Mouse (Mus musculus) forebrain, embryonic 14.5 days (tissue): ENCODE data around the gene Fgfr2. TPM values are rescaled to one million over a fixed set of nuclear protein-coding genes. Genes with fewer than 3 reads are reported as not detected.
A peak's percentile ranks its signal among the peaks of the same experiment; 100 is the strongest.

Experiments
- ATAC-seq: fragments of 200-750 bp; cut with Nextera tagmentation; 2 replicates; pipeline ENCODE4 v1.8.0; 2017; ENCODE audit warnings: mild to moderate bottlenecking, moderate library complexity
- DNase-seq: peaks from one replicate; pipeline ENCODE4 v3.0.0-alpha.2; 2015; ENCODE audit warnings: low spot score
- H3K27ac ChIP-seq: fragments of 300-500 bp; sonication (generic); 2 replicates; pipeline ENCODE4 v1.5.1; 2014; ENCODE audit warnings: low read depth, mild to moderate bottlenecking, control low read depth, low read length, moderate library complexity
- H3K27me3 ChIP-seq: fragments of 300-500 bp; sonication (generic); replicated peaks from 2 replicates; pipeline ENCODE4 v1.6.1; 2014; ENCODE audit warnings: low read length, control low read depth, mixed read lengths; ENCODE audit not compliant: control insufficient read depth, insufficient read depth
- H3K36me3 ChIP-seq: fragments of 300-500 bp; sonication (generic); 2 replicates; pipeline ENCODE4 v1.6.1; 2014; ENCODE audit warnings: low read length, control low read depth; ENCODE audit not compliant: control insufficient read depth, insufficient read depth
- H3K4me1 ChIP-seq: fragments of 300-500 bp; sonication (generic); 2 replicates; pipeline ENCODE4 v1.6.1; 2014; ENCODE audit warnings: antibody characterized with exemption, low read length, control low read depth; ENCODE audit not compliant: control insufficient read depth, insufficient read depth
- H3K4me2 ChIP-seq: fragments of 300-500 bp; sonication (generic); 2 replicates; pipeline ENCODE4 v1.6.1; 2014; ENCODE audit warnings: mild to moderate bottlenecking, control low read depth, low read length
- H3K4me3 ChIP-seq: fragments of 300-500 bp; sonication (generic); 2 replicates; pipeline ENCODE4 v1.5.1; 2014; ENCODE audit warnings: low read depth, low read length, control low read depth
- H3K9ac ChIP-seq: fragments of 300-500 bp; sonication (generic); 2 replicates; pipeline ENCODE4 v1.6.1; 2014; ENCODE audit warnings: mild to moderate bottlenecking, low read length, control low read depth, moderate library complexity
- H3K9me3 ChIP-seq: fragments of 300-500 bp; sonication (generic); replicated peaks from 2 replicates; pipeline ENCODE4 v1.6.1; 2016; ENCODE audit warnings: low read length, control low read depth, mixed read lengths; ENCODE audit not compliant: control insufficient read depth
- WGBS: fragments of 180-500 bp; shearing (Covaris S2); extraction: QIAGEN DNeasy Blood & Tissue Kit; methylation state at CpG from one replicate; pipeline ENCODE4 v1.1.7; 2014; 5-methylcytosine and 5-hydroxymethylcytosine counted together
- polyA plus RNA-seq: library from polyadenylated mRNA; unstranded; fragments of >200 nt; fragmentation: Nextera tagmentation; extraction: Ambion mirVana; gene quantifications from 2 replicates; pipeline ENCODE4 v1.2.1, GENCODE M21; 2014

Gene Fgfr2
- polyA plus RNA-seq, 1 experiment from 2014 or later: 35.9 TPM

DNA sequence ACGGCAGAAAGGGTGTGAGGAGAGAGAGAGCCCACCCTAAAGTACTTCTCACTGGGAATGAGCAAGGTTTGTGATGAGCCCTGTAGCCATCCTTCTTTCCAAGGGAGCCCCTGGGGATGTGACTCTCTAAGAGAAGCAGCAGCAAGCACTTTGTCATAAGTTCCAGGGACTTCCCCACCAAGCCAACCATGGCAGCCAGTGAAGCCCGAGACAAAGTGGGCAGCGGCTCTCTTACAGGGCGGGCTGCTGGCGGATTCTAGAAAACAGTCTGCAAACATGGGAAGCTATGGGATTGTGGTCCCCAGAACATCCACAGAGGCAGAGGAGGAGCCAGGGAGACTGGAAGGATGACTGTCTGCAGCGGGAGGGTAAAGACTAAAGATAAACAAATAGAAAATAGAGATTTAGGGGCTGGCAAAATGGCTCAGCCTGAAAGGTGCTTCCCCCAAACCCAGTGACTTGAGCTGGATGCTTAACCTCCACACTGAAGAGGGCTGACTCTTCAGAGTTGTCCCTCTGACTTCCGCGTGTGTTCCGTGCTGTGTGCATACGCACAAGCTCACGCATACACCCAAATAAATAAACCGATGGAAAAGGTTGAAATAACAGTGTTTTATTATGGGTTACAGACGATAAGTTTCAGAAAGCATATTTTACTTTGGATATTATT is 2427.3 kb downstream of the Fgfr2 start:
- H3K9me3 ChIP-seq: no peaks in the 10 kb centered on the region
- peaks cover 33% of the 10 kb centered on the region for H3K4me1 ChIP-seq
- ATAC-seq (no peak), DNase-seq (peak; percentile 5)
- no peaks in the 10 kb centered on the region for H3K27me3 ChIP-seq
- 71% methylated on average over 13 of the region's 13 CpGs for WGBS
- H3K36me3 ChIP-seq: peaks cover 6% of the 10 kb centered on the region; the same call in 1 of the 2 replicates
- H3K4me2 ChIP-seq: peak overlapping the region; percentile 73
- H3K27ac ChIP-seq: no peak overlapping the region
- peak overlapping the region; percentile 17; the same call in 1 of the 2 replicates for H3K9ac ChIP-seq
- H3K4me3 ChIP-seq: no peak overlapping the region

DNA sequence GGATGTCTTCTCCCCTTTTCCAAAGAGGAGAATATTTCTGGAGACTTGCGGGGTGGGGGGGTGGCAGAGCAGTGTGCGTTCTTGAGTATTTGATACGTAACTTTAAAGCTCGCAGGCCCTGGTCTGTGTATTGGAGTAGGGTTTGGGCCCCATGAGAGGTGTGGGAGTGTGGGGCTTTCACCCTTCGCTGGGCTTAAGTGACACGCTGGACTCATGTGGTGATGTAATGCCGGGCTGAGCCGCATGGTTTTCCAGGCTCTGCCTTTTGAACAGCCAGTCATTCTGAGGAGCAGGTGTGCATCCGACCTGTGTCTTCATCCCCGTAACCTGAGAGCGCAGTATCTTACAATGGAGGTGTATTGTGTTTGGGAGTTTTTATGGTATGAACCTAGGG is 2429.4 kb downstream of the Fgfr2 start:
- no peaks in the 10 kb centered on the region for H3K27me3 ChIP-seq
- H3K9me3 ChIP-seq: no peaks in the 10 kb centered on the region
- peak overlapping the region; percentile 73 for H3K4me2 ChIP-seq
- DNase-seq (peak; percentile 64), ATAC-seq (peak; percentile 24)
- WGBS: 5% methylated on average over 11 of the region's 11 CpGs
- H3K36me3 ChIP-seq: peaks cover 6% of the 10 kb centered on the region; the same call in 1 of the 2 replicates
- peak overlapping the region; percentile 86 for H3K4me3 ChIP-seq
- peak overlapping the region; percentile 99 for H3K27ac ChIP-seq
- peak overlapping the region; percentile 99 for H3K9ac ChIP-seq
- peaks cover 33% of the 10 kb centered on the region for H3K4me1 ChIP-seq

DNA sequence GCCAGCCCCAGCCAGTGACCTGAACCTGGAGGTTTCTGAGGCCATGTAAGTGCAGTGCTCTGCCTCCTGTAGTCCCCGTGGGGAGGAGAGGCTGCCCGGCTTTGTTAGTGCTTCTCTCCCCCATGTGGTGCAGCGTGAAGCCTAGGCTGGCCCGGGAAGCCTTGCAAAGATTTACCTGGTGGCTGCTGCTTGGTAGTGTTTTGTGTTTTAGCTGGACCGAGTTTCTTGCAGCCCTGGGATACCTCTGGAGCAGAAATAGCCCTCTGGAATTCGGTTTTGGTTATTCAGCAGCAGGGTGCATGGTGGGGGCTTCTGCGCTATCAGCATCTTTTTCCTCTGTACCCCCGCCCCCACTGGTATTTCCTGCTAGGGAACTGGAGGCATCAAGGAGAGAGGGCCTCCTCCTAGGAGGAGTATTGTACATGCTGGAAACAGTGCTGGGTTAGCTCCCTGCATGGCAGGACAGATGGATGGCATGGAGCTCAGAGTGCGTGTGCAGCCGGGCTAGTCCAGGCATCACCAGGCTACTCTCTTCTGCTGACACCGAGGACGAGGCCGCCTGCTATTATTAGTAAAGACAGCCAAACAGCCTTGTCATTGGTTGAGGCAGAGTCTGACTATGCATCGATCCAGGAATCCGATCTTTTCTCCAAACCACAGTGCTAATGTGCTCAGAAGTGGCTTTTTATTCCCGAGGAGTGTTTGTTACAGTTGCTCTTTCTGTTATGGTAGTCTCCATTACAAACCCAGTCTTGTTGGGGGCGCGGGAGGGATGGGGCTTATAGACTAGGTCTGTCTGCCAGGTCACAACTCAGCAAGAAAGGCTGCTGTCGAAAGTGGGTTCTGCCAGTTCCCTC is 2430.0 kb downstream of the Fgfr2 start:
- Histone ChIP-seq H3K4me1 (peaks cover 33% of the 10 kb centered on the region), H3K4me3 (peak overlapping the region; percentile 86), H3K9ac (peak overlapping the region; percentile 99), H3K4me2 (peak overlapping the region; percentile 73), H3K9me3 (no peaks in the 10 kb centered on the region), H3K36me3 (peaks cover 6% of the 10 kb centered on the region; the same call in 1 of the 2 replicates), H3K27ac (peak overlapping the region; percentile 99), H3K27me3 (no peaks in the 10 kb centered on the region)
- under 1% methylated on average over 19 of the region's 19 CpGs for WGBS
- ATAC-seq (peak; percentile 70), DNase-seq (peak; percentile 71)

DNA sequence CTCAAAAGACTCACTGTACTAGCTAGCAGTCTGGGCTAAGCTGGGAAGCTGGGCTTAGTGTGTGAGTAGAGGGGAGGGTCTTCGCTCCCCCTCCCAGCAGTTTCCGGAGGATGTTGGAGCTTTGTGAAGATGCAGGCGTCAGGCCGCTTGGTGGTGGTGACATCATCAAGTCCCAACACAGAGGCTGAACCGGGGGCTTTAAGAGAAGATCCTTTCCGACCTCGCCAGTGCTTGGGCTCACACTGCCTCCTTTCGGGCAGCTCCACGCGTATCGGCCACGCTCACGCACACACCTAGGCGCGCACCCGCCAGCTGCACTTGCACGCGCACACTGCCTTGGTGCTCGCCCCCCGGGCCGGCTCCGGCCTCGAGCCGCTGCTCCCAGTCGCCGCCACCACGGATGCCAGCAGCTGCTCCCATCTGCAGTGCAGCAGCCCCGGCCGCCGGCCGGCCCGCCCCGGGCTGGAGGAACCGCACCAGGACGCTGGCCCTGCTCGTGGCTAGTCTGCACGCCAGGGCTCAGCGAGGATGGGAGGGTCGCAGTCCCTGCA is 2430.7 kb downstream of the Fgfr2 start:
- no peaks in the 10 kb centered on the region for H3K27me3 ChIP-seq
- peak overlapping the region; percentile 99 for H3K27ac ChIP-seq
- peaks cover 33% of the 10 kb centered on the region for H3K4me1 ChIP-seq
- under 1% methylated on average over 38 of the region's 39 CpGs for WGBS
- peak overlapping the region; percentile 99 for H3K9ac ChIP-seq
- DNase-seq (peak; percentile 93), ATAC-seq (peak; percentile 87)
- H3K9me3 ChIP-seq: no peaks in the 10 kb centered on the region
- peaks cover 6% of the 10 kb centered on the region; the same call in 1 of the 2 replicates for H3K36me3 ChIP-seq
- peak overlapping the region; percentile 86 for H3K4me3 ChIP-seq
- peak overlapping the region; percentile 73 for H3K4me2 ChIP-seq

DNA sequence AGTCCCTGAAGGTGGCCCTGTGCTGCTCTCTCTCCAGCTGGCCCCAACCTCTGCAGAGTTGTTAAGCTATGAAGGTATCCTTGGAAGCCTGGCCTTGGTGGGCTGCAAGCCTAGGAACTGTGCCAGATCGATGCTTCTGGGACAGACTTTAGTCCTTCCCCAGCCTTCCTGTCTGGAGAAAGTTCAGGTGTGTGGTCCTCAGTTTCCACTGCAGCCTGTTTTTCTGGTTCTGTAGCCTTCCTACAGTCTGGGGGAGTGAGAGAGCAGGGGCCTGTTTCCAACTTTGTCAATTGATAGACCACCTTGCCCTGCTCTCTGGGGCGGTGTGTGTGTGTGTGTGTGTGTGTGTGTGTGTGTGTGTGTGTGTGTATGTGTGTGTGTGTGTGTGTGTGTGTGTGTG is 2431.2 kb downstream of the Fgfr2 start:
- ATAC-seq (no peak), DNase-seq (peak; percentile 11)
- no peaks in the 10 kb centered on the region for H3K9me3 ChIP-seq
- peak overlapping the region; percentile 99 for H3K27ac ChIP-seq
- peak overlapping the region; percentile 45 for H3K9ac ChIP-seq
- H3K4me1 ChIP-seq: peaks cover 31% of the 10 kb centered on the region
- WGBS: 50% methylated on average over 2 of the region's 2 CpGs
- H3K36me3 ChIP-seq: peaks cover 2% of the 10 kb centered on the region; the same call in 1 of the 2 replicates
- H3K4me2 ChIP-seq: peak overlapping the region; percentile 73
- peak overlapping the region; percentile 86 for H3K4me3 ChIP-seq
- H3K27me3 ChIP-seq: no peaks in the 10 kb centered on the region

DNA sequence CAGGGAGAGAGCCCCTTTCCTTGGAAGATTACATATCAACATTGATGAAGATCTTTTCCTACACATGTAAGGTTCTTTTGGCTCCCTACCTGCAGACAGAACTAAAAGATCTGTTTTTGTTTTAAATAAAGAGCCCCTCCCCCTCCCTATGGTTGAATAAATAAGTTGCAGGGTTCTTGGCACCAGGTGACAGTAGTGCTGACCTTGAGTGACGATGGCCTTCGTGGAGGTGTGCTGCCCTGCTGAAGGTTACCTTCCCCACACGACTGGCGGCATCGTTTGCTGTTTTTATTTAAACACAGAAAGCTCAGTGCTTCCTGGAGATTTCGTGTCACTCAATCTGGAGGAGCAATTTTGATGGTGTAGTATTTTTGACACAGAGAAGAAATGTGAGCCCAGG is 2432.3 kb downstream of the Fgfr2 start:
- Histone ChIP-seq H3K4me1 (peaks cover 21% of the 10 kb centered on the region), H3K9me3 (no peaks in the 10 kb centered on the region), H3K4me2 (no peak overlapping the region), H3K9ac (no peak overlapping the region), H3K27ac (no peak overlapping the region), H3K36me3 (no peaks in the 10 kb centered on the region), H3K4me3 (no peak overlapping the region), H3K27me3 (no peaks in the 10 kb centered on the region)
- DNase-seq (no peak), ATAC-seq (no peak)
- WGBS: 86% methylated on average over 6 of the region's 6 CpGs

DNA sequence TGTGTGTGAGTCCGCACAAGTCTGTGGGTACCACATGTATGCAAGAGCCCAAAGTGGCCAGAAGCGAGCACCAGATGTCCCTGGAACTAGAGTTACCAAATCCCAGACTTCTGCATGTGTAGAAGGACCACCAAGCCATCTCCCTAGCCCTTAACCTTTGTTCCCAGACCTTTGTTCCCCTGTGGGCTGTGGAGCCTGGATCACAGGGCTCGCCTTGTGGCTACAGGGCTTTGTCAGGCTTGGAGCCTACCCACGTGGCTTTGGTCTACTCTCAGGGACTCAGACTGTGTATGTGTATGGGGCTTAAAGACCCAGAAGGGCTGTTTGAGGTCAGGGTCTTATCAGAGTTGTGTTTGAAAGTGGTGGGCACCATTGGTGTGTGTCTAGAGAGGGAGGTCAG is 2434.5 kb downstream of the Fgfr2 start:
- Histone ChIP-seq H3K9me3 (no peaks in the 10 kb centered on the region), H3K4me3 (no peak overlapping the region), H3K36me3 (no peaks in the 10 kb centered on the region), H3K4me1 (0 out of 2 replicates have a peak, but pooled peaks cover 2% of the 10 kb centered on the region), H3K4me2 (no peak overlapping the region), H3K27me3 (no peaks in the 10 kb centered on the region), H3K27ac (no peak overlapping the region), H3K9ac (no peak overlapping the region)
- WGBS: 83% methylated on average over 4 of the region's 4 CpGs
- ATAC-seq (no peak), DNase-seq (no peak)

DNA sequence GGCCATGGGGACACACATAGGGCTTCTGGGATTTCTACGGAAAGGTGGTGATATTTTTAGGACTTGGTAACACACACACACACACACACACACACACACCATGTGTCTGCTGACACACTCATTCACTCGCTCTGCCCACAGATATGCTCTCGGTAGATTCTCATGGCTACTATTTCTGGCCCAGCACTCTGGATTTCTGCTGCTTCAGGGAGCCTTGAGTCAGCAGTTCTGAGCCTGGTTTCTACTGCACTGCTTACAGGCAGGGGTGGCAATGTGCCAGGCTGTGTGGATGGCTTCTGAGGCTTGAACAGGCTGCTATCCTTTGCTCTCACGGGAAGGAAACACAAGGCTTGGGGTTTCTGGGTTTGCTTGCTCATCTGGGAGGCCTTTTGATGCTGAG is 2441.4 kb downstream of the Fgfr2 start:
- H3K9ac ChIP-seq: no peak overlapping the region
- H3K27me3 ChIP-seq: no peaks in the 10 kb centered on the region
- H3K4me3 ChIP-seq: no peak overlapping the region
- DNase-seq (peak; percentile 65), ATAC-seq (no peak)
- WGBS: 68% methylated on average over 4 of the region's 4 CpGs
- H3K27ac ChIP-seq: no peak overlapping the region
- no peaks in the 10 kb centered on the region for H3K36me3 ChIP-seq
- no peaks in the 10 kb centered on the region for H3K9me3 ChIP-seq
- peaks cover 4% of the 10 kb centered on the region; the same call in 1 of the 2 replicates for H3K4me1 ChIP-seq
- no peak overlapping the region for H3K4me2 ChIP-seq
